Mouse (Mus musculus) hematopoietic stem cell, adult 5-6 weeks (primary cell): Measurements from ENCODE around the gene Shroom3. TPM values are rescaled to one million over a fixed set of nuclear protein-coding genes. Genes with fewer than 3 reads are reported as not detected.

Experiments used
- total RNA-seq: library from RNA; stranded (forward); fragments of 172-1452, 232-1000 nt; gene quantifications from 2 replicates; pipeline ENCODE4 v1.2.3, GENCODE M21; 2017

Shroom3 gene
- total RNA-seq, 1 experiment from 2014 or later: 0.15 TPM

Other genes starting within 250 kb of the Shroom3 start
- gene Nup54, start 248.2 kb upstream of the Shroom3 start, total RNA-seq: 61.3 and 76.1 TPM in 2 replicates
- gene Scarb2, start 176.6 kb upstream of the Shroom3 start, total RNA-seq: 51.3 and 59.4 TPM in 2 replicates
- gene Fam47e, start 128.4 kb upstream of the Shroom3 start, total RNA-seq: not detected in 2 replicates
- 1.6 and 2.8 TPM in 2 replicates for gene Stbd1, start 80.4 kb upstream of the Shroom3 start, total RNA-seq
- gene Ccdc158, start 8.2 kb upstream of the Shroom3 start, total RNA-seq: 9.3 and 11.4 TPM in 2 replicates